Mouse (Mus musculus): Measurements from ENCODE around the gene Rarb. TPM values are rescaled to one million over a fixed set of nuclear protein-coding genes. Genes with fewer than 3 reads are reported as not detected.

The Rarb gene
- polyA plus RNA-seq, 1 experiment = 0.49 TPM

DNA sequence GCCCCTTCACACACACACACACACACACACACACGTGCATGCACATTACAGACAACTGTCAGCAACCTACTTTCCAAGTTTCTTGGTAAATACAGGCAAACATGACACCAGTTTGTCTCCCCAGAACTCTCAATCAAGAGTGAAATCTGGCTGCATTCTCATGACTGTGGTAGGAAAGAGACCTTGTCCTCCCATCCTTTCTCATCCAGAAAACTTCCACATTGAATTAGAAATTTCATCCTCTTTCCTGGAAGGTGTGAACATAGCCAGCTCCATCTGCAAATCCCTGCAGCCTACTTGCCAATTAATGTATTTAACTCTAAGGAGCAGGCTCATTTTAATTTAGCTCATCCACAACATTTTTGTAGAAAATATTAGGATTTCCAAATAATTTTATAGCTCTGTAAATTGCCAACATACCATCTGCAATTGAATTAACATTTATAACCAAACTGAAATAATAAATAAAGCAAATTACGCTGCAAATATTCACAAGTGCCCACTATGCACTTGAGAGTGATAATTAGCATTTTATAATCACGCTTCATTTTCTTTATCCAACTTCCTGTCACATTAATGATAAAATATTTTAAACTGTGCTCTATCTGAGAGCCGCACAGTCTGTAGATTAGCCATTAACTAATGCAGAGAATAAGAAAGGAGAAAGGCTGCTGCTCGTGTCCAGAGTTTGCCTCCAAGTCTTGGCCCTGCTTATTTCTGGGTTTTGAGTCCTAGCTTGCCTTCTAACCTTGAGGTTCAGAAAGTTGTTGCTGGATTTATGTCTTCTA, 293.6 kb downstream of the Rarb start:
- TF ChIP-seq POLR2A (IDR thresholded peaks at IDR 0.05; ENCODE audit: insufficient read depth, low read length) = no peak
- TF ChIP-seq CTCF (IDR thresholded peaks at IDR 0.05; ENCODE audit: low read depth, low read length) = no peak
- TF ChIP-seq EP300 (IDR thresholded peaks at IDR 0.05; ENCODE audit: insufficient read depth, low read depth, low read length) = no peak

DNA sequence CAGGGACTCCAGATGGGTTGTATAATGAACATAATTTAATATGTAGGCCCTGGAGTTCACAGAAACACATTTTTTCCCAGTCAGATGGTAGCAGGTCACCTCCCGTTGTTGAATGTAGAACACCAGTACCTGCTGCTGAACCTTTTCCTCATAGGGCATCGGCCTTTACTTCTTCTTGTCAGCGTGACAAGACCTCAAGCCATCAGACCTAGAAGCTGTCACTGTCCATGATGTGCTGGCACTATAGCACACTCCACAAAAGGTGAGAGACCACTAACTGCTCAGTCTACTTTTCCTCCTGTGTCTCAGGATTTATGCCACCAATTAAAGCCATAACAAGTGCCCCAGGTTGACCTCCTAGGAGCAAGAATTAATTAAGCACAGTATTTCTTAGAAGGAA, 296.1 kb downstream of the Rarb start:
- no peaks in the 10 kb centered on the region for H3K4me1 ChIP-seq (ENCODE audit: control insufficient read depth, insufficient read depth, low read length)
- no peak overlapping the region for H3K4me3 ChIP-seq (ENCODE audit: low read depth, low read length)
- no peaks in the 10 kb centered on the region for H3K36me3 ChIP-seq (ENCODE audit: control insufficient read depth, insufficient read depth, low read length, poor library complexity, severe bottlenecking)
- no peaks in the 10 kb centered on the region for H3K27me3 ChIP-seq (ENCODE audit: control insufficient read depth, insufficient read depth, low read length, poor library complexity, severe bottlenecking)
- no peak overlapping the region for H3K27ac ChIP-seq (ENCODE audit: insufficient read depth, low read length)
- no peaks in the 10 kb centered on the region for H3K9me3 ChIP-seq (replicated peaks; ENCODE audit: control insufficient read depth, insufficient read depth, low read length, poor library complexity, severe bottlenecking)
- no peak for TF ChIP-seq CTCF (IDR thresholded peaks at IDR 0.05; ENCODE audit: low read depth, low read length)
- no peak for TF ChIP-seq EP300 (IDR thresholded peaks at IDR 0.05; ENCODE audit: insufficient read depth, low read depth, low read length)
- no peak for TF ChIP-seq POLR2A (IDR thresholded peaks at IDR 0.05; ENCODE audit: insufficient read depth, low read length)
- no peak overlapping the region for H3K9ac ChIP-seq (ENCODE audit: low read depth, poor library complexity, severe bottlenecking)

More for the DNA sequence above, 293.6 kb downstream of the Rarb start:
- no peak overlapping the region for H3K9ac ChIP-seq (ENCODE audit: low read depth, poor library complexity, severe bottlenecking)
- H3K9me3 ChIP-seq (replicated peaks; ENCODE audit: control insufficient read depth, insufficient read depth, low read length, poor library complexity, severe bottlenecking) = no peaks in the 10 kb centered on the region
- no peaks in the 10 kb centered on the region for H3K36me3 ChIP-seq (ENCODE audit: control insufficient read depth, insufficient read depth, low read length, poor library complexity, severe bottlenecking)
- H3K27ac ChIP-seq (ENCODE audit: insufficient read depth, low read length) = no peak overlapping the region
- no peak overlapping the region for H3K4me3 ChIP-seq (ENCODE audit: low read depth, low read length)
- H3K4me1 ChIP-seq (ENCODE audit: control insufficient read depth, insufficient read depth, low read length) = no peaks in the 10 kb centered on the region
- no peaks in the 10 kb centered on the region for H3K27me3 ChIP-seq (ENCODE audit: control insufficient read depth, insufficient read depth, low read length, poor library complexity, severe bottlenecking)

DNA sequence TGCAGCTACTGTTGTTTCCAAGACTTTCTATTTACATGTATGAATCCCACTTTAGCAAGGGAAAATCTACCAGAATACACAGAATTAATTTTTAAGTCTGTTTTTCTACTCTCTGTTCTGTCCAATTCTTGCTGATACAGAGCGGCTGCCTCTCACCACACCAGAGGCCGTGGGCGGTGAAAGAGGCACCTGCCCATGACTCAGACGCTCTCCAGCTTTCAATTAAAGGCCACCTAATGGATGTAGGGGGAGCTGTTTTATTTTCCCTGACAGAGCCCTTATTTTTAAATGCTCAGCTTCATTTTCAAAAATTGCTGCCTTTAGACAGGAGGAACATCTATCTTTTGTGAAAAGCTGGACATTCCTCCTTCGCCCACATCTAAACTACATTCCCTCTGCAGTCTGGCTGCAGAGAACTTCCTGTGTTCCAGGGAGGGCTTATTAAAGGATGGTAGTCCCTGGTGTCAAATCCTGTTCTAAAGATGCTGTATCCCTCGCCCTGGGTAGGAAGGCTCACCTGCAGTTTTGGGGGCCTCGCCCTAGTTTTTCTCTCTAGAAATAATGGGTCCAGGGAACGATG, 299.3 kb downstream of the Rarb start:
- H3K4me1 ChIP-seq (ENCODE audit: control insufficient read depth, insufficient read depth, low read length) = no peaks in the 10 kb centered on the region
- H3K27ac ChIP-seq (ENCODE audit: insufficient read depth, low read length) = no peak overlapping the region
- TF ChIP-seq POLR2A (IDR thresholded peaks at IDR 0.05; ENCODE audit: insufficient read depth, low read length) (no peak), EP300 (IDR thresholded peaks at IDR 0.05; ENCODE audit: insufficient read depth, low read depth, low read length) (no peak), CTCF (IDR thresholded peaks at IDR 0.05; ENCODE audit: low read depth, low read length) (no peak)
- no peaks in the 10 kb centered on the region for H3K9me3 ChIP-seq (replicated peaks; ENCODE audit: control insufficient read depth, insufficient read depth, low read length, poor library complexity, severe bottlenecking)
- no peak overlapping the region for H3K9ac ChIP-seq (ENCODE audit: low read depth, poor library complexity, severe bottlenecking)
- H3K36me3 ChIP-seq (ENCODE audit: control insufficient read depth, insufficient read depth, low read length, poor library complexity, severe bottlenecking) = no peaks in the 10 kb centered on the region
- no peak overlapping the region for H3K4me3 ChIP-seq (ENCODE audit: low read depth, low read length)
- no peaks in the 10 kb centered on the region for H3K27me3 ChIP-seq (ENCODE audit: control insufficient read depth, insufficient read depth, low read length, poor library complexity, severe bottlenecking)

DNA sequence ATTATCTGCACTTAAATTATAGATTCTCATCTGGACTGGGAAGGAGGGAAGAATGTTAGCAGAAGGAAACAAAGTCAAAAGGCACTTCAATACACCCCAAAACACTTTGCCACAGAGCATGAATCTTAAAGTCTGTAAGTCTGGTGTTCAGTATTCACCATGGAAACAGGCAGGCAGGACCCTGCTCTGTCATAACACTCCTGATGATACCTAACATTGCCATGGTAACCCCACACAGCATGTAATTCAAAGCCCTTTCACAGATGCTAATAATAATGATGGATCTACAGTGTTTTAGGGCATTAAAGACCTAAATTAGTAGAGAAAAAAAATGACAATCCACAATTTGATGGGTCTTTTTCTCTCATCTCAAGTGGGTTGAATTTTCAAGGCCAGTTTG, 301.0 kb downstream of the Rarb start:
- H3K9me3 ChIP-seq (replicated peaks; ENCODE audit: control insufficient read depth, insufficient read depth, low read length, poor library complexity, severe bottlenecking) = no peaks in the 10 kb centered on the region
- no peaks in the 10 kb centered on the region for H3K4me1 ChIP-seq (ENCODE audit: control insufficient read depth, insufficient read depth, low read length)
- H3K36me3 ChIP-seq (ENCODE audit: control insufficient read depth, insufficient read depth, low read length, poor library complexity, severe bottlenecking) = no peaks in the 10 kb centered on the region
- no peaks in the 10 kb centered on the region for H3K27me3 ChIP-seq (ENCODE audit: control insufficient read depth, insufficient read depth, low read length, poor library complexity, severe bottlenecking)
- TF ChIP-seq CTCF (IDR thresholded peaks at IDR 0.05; ENCODE audit: low read depth, low read length) = no peak
- TF ChIP-seq EP300 (IDR thresholded peaks at IDR 0.05; ENCODE audit: insufficient read depth, low read depth, low read length) = no peak
- no peak for TF ChIP-seq POLR2A (IDR thresholded peaks at IDR 0.05; ENCODE audit: insufficient read depth, low read length)
- no peak overlapping the region for H3K9ac ChIP-seq (ENCODE audit: low read depth, poor library complexity, severe bottlenecking)
- no peak overlapping the region for H3K4me3 ChIP-seq (ENCODE audit: low read depth, low read length)
- no peak overlapping the region for H3K27ac ChIP-seq (ENCODE audit: insufficient read depth, low read length)

DNA sequence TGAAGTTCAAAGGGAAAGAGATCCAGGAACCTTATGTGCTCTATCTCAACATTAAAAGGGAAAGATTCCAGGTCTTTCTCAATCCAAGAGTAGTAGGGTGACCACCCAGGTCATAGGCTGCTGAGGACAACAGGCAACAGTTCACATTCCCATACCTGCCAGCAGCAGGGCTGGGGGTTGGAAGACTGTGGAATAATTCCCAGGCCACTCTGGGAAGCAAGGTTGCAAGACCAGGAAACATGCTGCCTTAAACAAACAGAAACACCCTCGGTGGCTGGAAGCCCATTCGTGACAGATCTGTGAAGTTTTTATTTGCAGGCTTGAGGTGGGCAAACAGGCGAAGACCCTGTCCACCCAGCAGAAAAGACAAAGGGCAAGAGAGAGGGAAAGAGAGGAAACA, 303.2 kb downstream of the Rarb start:
- no peak overlapping the region for H3K9ac ChIP-seq (ENCODE audit: low read depth, poor library complexity, severe bottlenecking)
- no peaks in the 10 kb centered on the region for H3K4me1 ChIP-seq (ENCODE audit: control insufficient read depth, insufficient read depth, low read length)
- no peaks in the 10 kb centered on the region for H3K27me3 ChIP-seq (ENCODE audit: control insufficient read depth, insufficient read depth, low read length, poor library complexity, severe bottlenecking)
- no peak overlapping the region for H3K27ac ChIP-seq (ENCODE audit: insufficient read depth, low read length)
- TF ChIP-seq POLR2A (IDR thresholded peaks at IDR 0.05; ENCODE audit: insufficient read depth, low read length) (no peak), CTCF (IDR thresholded peaks at IDR 0.05; ENCODE audit: low read depth, low read length) (no peak), EP300 (IDR thresholded peaks at IDR 0.05; ENCODE audit: insufficient read depth, low read depth, low read length) (no peak)
- H3K36me3 ChIP-seq (ENCODE audit: control insufficient read depth, insufficient read depth, low read length, poor library complexity, severe bottlenecking) = no peaks in the 10 kb centered on the region
- H3K4me3 ChIP-seq (ENCODE audit: low read depth, low read length) = no peak overlapping the region
- H3K9me3 ChIP-seq (replicated peaks; ENCODE audit: control insufficient read depth, insufficient read depth, low read length, poor library complexity, severe bottlenecking) = no peaks in the 10 kb centered on the region

DNA sequence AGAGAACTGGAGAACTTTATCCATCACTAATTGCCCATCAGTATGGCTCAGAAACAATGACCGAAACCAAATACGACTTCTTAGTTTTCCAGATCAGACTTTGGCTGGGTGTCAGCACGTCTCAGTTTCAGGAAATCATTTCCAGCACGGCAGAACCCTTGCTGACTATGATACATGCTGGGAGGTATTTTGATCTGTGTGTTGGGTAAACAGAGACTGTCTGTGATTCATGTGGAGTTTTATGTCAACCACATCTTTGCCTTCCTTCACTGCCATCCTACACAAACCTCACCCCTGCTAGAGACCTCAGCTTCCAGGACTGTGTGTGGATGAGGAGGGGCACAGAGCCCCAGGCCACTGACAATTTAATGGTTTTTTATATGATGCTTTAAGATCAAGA, 308.4 kb downstream of the Rarb start:
- Histone ChIP-seq H3K4me3 (ENCODE audit: low read depth, low read length) (no peak overlapping the region), H3K36me3 (ENCODE audit: control insufficient read depth, insufficient read depth, low read length, poor library complexity, severe bottlenecking) (no peaks in the 10 kb centered on the region), H3K27me3 (ENCODE audit: control insufficient read depth, insufficient read depth, low read length, poor library complexity, severe bottlenecking) (no peaks in the 10 kb centered on the region), H3K27ac (ENCODE audit: insufficient read depth, low read length) (no peak overlapping the region), H3K9ac (ENCODE audit: low read depth, poor library complexity, severe bottlenecking) (no peak overlapping the region), H3K9me3 (replicated peaks; ENCODE audit: control insufficient read depth, insufficient read depth, low read length, poor library complexity, severe bottlenecking) (no peaks in the 10 kb centered on the region), H3K4me1 (ENCODE audit: control insufficient read depth, insufficient read depth, low read length) (no peaks in the 10 kb centered on the region)
- TF ChIP-seq POLR2A (IDR thresholded peaks at IDR 0.05; ENCODE audit: insufficient read depth, low read length) (no peak), EP300 (IDR thresholded peaks at IDR 0.05; ENCODE audit: insufficient read depth, low read depth, low read length) (no peak), CTCF (IDR thresholded peaks at IDR 0.05; ENCODE audit: low read depth, low read length) (no peak)
